Mouse (Mus musculus): ENCODE data around the gene Sdcbp2. TPM values are rescaled to one million over a fixed set of nuclear protein-coding genes. Genes with fewer than 3 reads are reported as not detected.
A peak's percentile ranks its signal among the peaks of the same experiment; 100 is the strongest.

The Sdcbp2 gene
- polyA plus RNA-seq, 1 experiment from 2014 or later: not detected

GRCm38 (mm10) chr2:151580945-151581344 is 8.5 kb downstream of the Sdcbp2 start:
- 42% methylated on average over 1 of the region's 1 CpGs for WGBS
- ATAC-seq (replicated peaks; ENCODE audit: low FRiP score) (no peak), DNase-seq (ENCODE audit: low spot score) (no peak)
- Histone ChIP-seq H3K9ac (ENCODE audit: low read depth, low read length) (no peak overlapping the region), H3K4me1 (replicated peaks; ENCODE audit: control insufficient read depth, insufficient read depth, low read length) (no peaks in the 10 kb centered on the region), H3K27ac (ENCODE audit: low read depth, low read length) (no peak overlapping the region), H3K4me2 (no peak overlapping the region), H3K4me3 (ENCODE audit: low read depth, low read length) (no peak overlapping the region), H3K36me3 (ENCODE audit: control insufficient read depth, insufficient read depth, low read length) (no peaks in the 10 kb centered on the region), H3K9me3 (ENCODE audit: control insufficient read depth, low read length) (no peaks in the 10 kb centered on the region), H3K27me3 (replicated peaks; ENCODE audit: control insufficient read depth, insufficient read depth, low read length) (no peaks in the 10 kb centered on the region)

- H3K4me2 ChIP-seq: no peak overlapping the region
- WGBS: 58% methylated on average over 3 of the region's 3 CpGs
- DNase-seq (ENCODE audit: low spot score): no peak
- no peak overlapping the region for H3K27ac ChIP-seq (ENCODE audit: low read depth, low read length)
- no peaks in the 10 kb centered on the region for H3K27me3 ChIP-seq (replicated peaks; ENCODE audit: control insufficient read depth, insufficient read depth, low read length)
- no peaks in the 10 kb centered on the region for H3K4me1 ChIP-seq (replicated peaks; ENCODE audit: control insufficient read depth, insufficient read depth, low read length)
- no peak overlapping the region for H3K4me3 ChIP-seq (ENCODE audit: low read depth, low read length)
- no peak overlapping the region for H3K9ac ChIP-seq (ENCODE audit: low read depth, low read length)
- H3K36me3 ChIP-seq (ENCODE audit: control insufficient read depth, insufficient read depth, low read length): no peaks in the 10 kb centered on the region
- no peaks in the 10 kb centered on the region for H3K9me3 ChIP-seq (ENCODE audit: control insufficient read depth, low read length)
- no peak for ATAC-seq (replicated peaks; ENCODE audit: low FRiP score)
Observed at GRCm38 (mm10) chr2:151585934-151586333, 13.5 kb downstream of the Sdcbp2 start.

GRCm38 (mm10) chr2:151586807-151587206 is 14.4 kb downstream of the Sdcbp2 start:
- H3K4me3 ChIP-seq (ENCODE audit: low read depth, low read length): no peak overlapping the region
- H3K27me3 ChIP-seq (replicated peaks; ENCODE audit: control insufficient read depth, insufficient read depth, low read length): no peaks in the 10 kb centered on the region
- H3K9me3 ChIP-seq (ENCODE audit: control insufficient read depth, low read length): no peaks in the 10 kb centered on the region
- 71% methylated on average over 1 of the region's 1 CpGs for WGBS
- no peaks in the 10 kb centered on the region for H3K36me3 ChIP-seq (ENCODE audit: control insufficient read depth, insufficient read depth, low read length)
- ATAC-seq (replicated peaks; ENCODE audit: low FRiP score) (no peak), DNase-seq (ENCODE audit: low spot score) (no peak)
- H3K27ac ChIP-seq (ENCODE audit: low read depth, low read length): no peak overlapping the region
- no peaks in the 10 kb centered on the region for H3K4me1 ChIP-seq (replicated peaks; ENCODE audit: control insufficient read depth, insufficient read depth, low read length)
- H3K4me2 ChIP-seq: no peak overlapping the region
- H3K9ac ChIP-seq (ENCODE audit: low read depth, low read length): no peak overlapping the region

- ATAC-seq (replicated peaks; ENCODE audit: low FRiP score) (no peak), DNase-seq (ENCODE audit: low spot score) (no peak)
- Histone ChIP-seq H3K9me3 (ENCODE audit: control insufficient read depth, low read length) (no peaks in the 10 kb centered on the region), H3K9ac (ENCODE audit: low read depth, low read length) (no peak overlapping the region), H3K27me3 (replicated peaks; ENCODE audit: control insufficient read depth, insufficient read depth, low read length) (no peaks in the 10 kb centered on the region), H3K4me3 (ENCODE audit: low read depth, low read length) (no peak overlapping the region), H3K4me2 (no peak overlapping the region), H3K27ac (ENCODE audit: low read depth, low read length) (no peak overlapping the region), H3K36me3 (ENCODE audit: control insufficient read depth, insufficient read depth, low read length) (no peaks in the 10 kb centered on the region), H3K4me1 (replicated peaks; ENCODE audit: control insufficient read depth, insufficient read depth, low read length) (no peaks in the 10 kb centered on the region)
- WGBS: 42% methylated on average over 9 of the region's 9 CpGs
Observed at GRCm38 (mm10) chr2:151587306-151587705, 14.9 kb downstream of the Sdcbp2 start.

GRCm38 (mm10) chr2:151598068-151598467 is 25.6 kb downstream of the Sdcbp2 start:
- no peak for ATAC-seq (replicated peaks; ENCODE audit: low FRiP score)
- Histone ChIP-seq H3K9me3 (ENCODE audit: control insufficient read depth, low read length) (no peaks in the 10 kb centered on the region), H3K4me1 (replicated peaks; ENCODE audit: control insufficient read depth, insufficient read depth, low read length) (no peaks in the 10 kb centered on the region), H3K27me3 (replicated peaks; ENCODE audit: control insufficient read depth, insufficient read depth, low read length) (no peaks in the 10 kb centered on the region), H3K9ac (ENCODE audit: low read depth, low read length) (no peak overlapping the region), H3K27ac (ENCODE audit: low read depth, low read length) (no peak overlapping the region), H3K4me3 (ENCODE audit: low read depth, low read length) (no peak overlapping the region), H3K36me3 (ENCODE audit: control insufficient read depth, insufficient read depth, low read length) (no peaks in the 10 kb centered on the region), H3K4me2 (no peak overlapping the region)
- DNase-seq (ENCODE audit: low spot score): no peak
- WGBS: 71% methylated on average over 2 of the region's 2 CpGs

GRCm38 (mm10) chr2:151602106-151602505 is 29.7 kb downstream of the Sdcbp2 start:
- 64% methylated on average over 4 of the region's 4 CpGs for WGBS
- Histone ChIP-seq H3K4me1 (replicated peaks; ENCODE audit: control insufficient read depth, insufficient read depth, low read length) (no peaks in the 10 kb centered on the region), H3K27me3 (replicated peaks; ENCODE audit: control insufficient read depth, insufficient read depth, low read length) (no peaks in the 10 kb centered on the region), H3K4me3 (ENCODE audit: low read depth, low read length) (no peak overlapping the region), H3K4me2 (no peak overlapping the region), H3K36me3 (ENCODE audit: control insufficient read depth, insufficient read depth, low read length) (no peaks in the 10 kb centered on the region), H3K9me3 (ENCODE audit: control insufficient read depth, low read length) (no peaks in the 10 kb centered on the region), H3K27ac (ENCODE audit: low read depth, low read length) (no peak overlapping the region), H3K9ac (ENCODE audit: low read depth, low read length) (no peak overlapping the region)
- no peak for ATAC-seq (replicated peaks; ENCODE audit: low FRiP score)
- no peak for DNase-seq (ENCODE audit: low spot score)

- Histone ChIP-seq H3K36me3 (ENCODE audit: control insufficient read depth, insufficient read depth, low read length) (no peaks in the 10 kb centered on the region), H3K27me3 (replicated peaks; ENCODE audit: control insufficient read depth, insufficient read depth, low read length) (no peaks in the 10 kb centered on the region), H3K27ac (ENCODE audit: low read depth, low read length) (no peak overlapping the region), H3K4me2 (no peak overlapping the region), H3K9me3 (ENCODE audit: control insufficient read depth, low read length) (no peaks in the 10 kb centered on the region), H3K9ac (ENCODE audit: low read depth, low read length) (no peak overlapping the region), H3K4me3 (ENCODE audit: low read depth, low read length) (no peak overlapping the region), H3K4me1 (replicated peaks; ENCODE audit: control insufficient read depth, insufficient read depth, low read length) (no peaks in the 10 kb centered on the region)
- ATAC-seq (replicated peaks; ENCODE audit: low FRiP score) (no peak), DNase-seq (ENCODE audit: low spot score) (no peak)
- WGBS: 59% methylated on average over 4 of the region's 4 CpGs
Observed at GRCm38 (mm10) chr2:151603630-151604029, 31.2 kb downstream of the Sdcbp2 start.

GRCm38 (mm10) chr2:151605437-151605987 is 33.1 kb downstream of the Sdcbp2 start:
- Histone ChIP-seq H3K4me2 (no peak overlapping the region), H3K27ac (ENCODE audit: low read depth, low read length) (no peak overlapping the region), H3K27me3 (replicated peaks; ENCODE audit: control insufficient read depth, insufficient read depth, low read length) (no peaks in the 10 kb centered on the region), H3K4me3 (ENCODE audit: low read depth, low read length) (no peak overlapping the region), H3K4me1 (replicated peaks; ENCODE audit: control insufficient read depth, insufficient read depth, low read length) (no peaks in the 10 kb centered on the region), H3K36me3 (ENCODE audit: control insufficient read depth, insufficient read depth, low read length) (no peaks in the 10 kb centered on the region), H3K9ac (ENCODE audit: low read depth, low read length) (no peak overlapping the region), H3K9me3 (ENCODE audit: control insufficient read depth, low read length) (no peaks in the 10 kb centered on the region)
- WGBS: 41% methylated on average over 11 of the region's 11 CpGs
- no peak for DNase-seq (ENCODE audit: low spot score)
- ATAC-seq (replicated peaks; ENCODE audit: low FRiP score): peak; percentile 24; the same call in 1 of the 2 replicates

GRCm38 (mm10) chr2:151608435-151608834 is 36.0 kb downstream of the Sdcbp2 start:
- no peaks in the 10 kb centered on the region for H3K4me1 ChIP-seq (replicated peaks; ENCODE audit: control insufficient read depth, insufficient read depth, low read length)
- no peak overlapping the region for H3K4me2 ChIP-seq
- no peak for ATAC-seq (replicated peaks; ENCODE audit: low FRiP score)
- H3K27ac ChIP-seq (ENCODE audit: low read depth, low read length): no peak overlapping the region
- H3K9me3 ChIP-seq (ENCODE audit: control insufficient read depth, low read length): no peaks in the 10 kb centered on the region
- no peak overlapping the region for H3K9ac ChIP-seq (ENCODE audit: low read depth, low read length)
- H3K4me3 ChIP-seq (ENCODE audit: low read depth, low read length): no peak overlapping the region
- WGBS: 57% methylated on average over 1 of the region's 1 CpGs
- no peaks in the 10 kb centered on the region for H3K27me3 ChIP-seq (replicated peaks; ENCODE audit: control insufficient read depth, insufficient read depth, low read length)
- no peaks in the 10 kb centered on the region for H3K36me3 ChIP-seq (ENCODE audit: control insufficient read depth, insufficient read depth, low read length)
- no peak for DNase-seq (ENCODE audit: low spot score)

All from liver, embryonic 11.5 days (tissue).